In the genomic region with DNA sequence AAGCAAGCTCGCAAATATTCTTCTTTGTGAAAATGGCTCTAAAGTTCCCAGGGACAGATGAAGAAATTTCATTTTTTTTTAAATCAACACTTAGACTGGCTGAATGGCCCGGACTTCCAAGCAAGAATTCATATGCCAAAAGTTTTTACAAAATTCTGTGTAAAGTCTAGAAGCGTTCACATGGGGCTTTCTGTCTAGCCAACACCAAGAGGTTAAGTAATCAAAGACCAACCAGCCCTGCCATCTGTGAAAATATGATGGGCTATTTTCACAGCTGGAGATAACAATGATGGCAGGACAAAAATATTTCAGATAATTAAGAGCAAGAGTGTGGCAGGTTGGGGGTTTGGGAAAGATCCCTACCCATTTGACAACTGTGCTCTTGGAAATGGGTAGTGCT, we compare ENCODE assay signal across 13 mouse cellular contexts.
"Had no signal": no experiment of that assay in that cellular context is flagged by ENCODE, and none has a peak within 500 bp of the region (broad histone marks: within the 10 kb centered on the region; RNA-seq: fewer than 3 reads in every experiment).

No protein-coding gene starts in this region.

- DNase-seq: lung, adult 18-20 months; lung, embryonic 14.5 days; lung, postnatal 10 days; lung, postnatal 4 days; right cerebral cortex, postnatal 14 days; thymus, adult 2 months; thymus, postnatal 25 days; thymus, postnatal 4 days had no signal

- H3K4me3 ChIP-seq: midbrain, embryonic 13.5 days; midbrain, embryonic 15.5 days; neural tube, embryonic 12.5 days; stomach, embryonic 15.5 days had no signal

- ATAC-seq: midbrain, embryonic 13.5 days; midbrain, embryonic 15.5 days had no signal

- H3K27ac ChIP-seq: midbrain, embryonic 13.5 days; midbrain, embryonic 15.5 days; neural tube, embryonic 12.5 days; stomach, embryonic 15.5 days; stomach, postnatal 0 days had no signal
